Mouse (Mus musculus): ENCODE results near the gene Diexf.

DNA sequence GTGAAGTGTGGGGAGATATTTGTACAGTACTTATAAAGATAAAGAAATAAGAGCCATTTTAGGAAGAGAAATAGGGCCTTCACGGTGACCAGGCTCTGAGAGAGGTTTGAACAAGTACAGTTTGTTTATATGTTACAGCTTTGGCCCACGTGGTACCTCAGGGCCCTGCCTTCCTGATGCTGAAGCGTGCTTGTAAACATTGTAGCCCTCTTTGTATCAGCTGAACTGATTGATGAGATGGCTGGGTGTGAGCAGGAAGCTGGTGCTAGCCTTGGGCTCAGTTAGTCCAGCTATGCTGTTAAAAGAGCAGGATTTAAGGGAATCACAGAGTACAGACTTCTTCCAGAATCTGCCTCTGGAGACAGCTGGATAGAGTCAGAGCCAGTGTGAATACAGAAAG lies 29.1 kb upstream of the Diexf start:
- no peak for TF ChIP-seq MAFK (IDR thresholded peaks at IDR 0.05; ENCODE audit: insufficient read depth, low read depth, low read length)
- no peak for TF ChIP-seq CHD2 (IDR thresholded peaks at IDR 0.05; ENCODE audit: low read depth, low read length)
- no peak for TF ChIP-seq ZNF384 (IDR thresholded peaks at IDR 0.05; ENCODE audit: low read depth, low read length)
